Mouse (Mus musculus): ENCODE measurements around the gene Tlr12.
"Not testable (repeated sequence)": the region's sequence is repeated elsewhere in the genome, so short reads cannot be mapped to it uniquely, and the experiment has no call there.

Gene Tlr12

DNA sequence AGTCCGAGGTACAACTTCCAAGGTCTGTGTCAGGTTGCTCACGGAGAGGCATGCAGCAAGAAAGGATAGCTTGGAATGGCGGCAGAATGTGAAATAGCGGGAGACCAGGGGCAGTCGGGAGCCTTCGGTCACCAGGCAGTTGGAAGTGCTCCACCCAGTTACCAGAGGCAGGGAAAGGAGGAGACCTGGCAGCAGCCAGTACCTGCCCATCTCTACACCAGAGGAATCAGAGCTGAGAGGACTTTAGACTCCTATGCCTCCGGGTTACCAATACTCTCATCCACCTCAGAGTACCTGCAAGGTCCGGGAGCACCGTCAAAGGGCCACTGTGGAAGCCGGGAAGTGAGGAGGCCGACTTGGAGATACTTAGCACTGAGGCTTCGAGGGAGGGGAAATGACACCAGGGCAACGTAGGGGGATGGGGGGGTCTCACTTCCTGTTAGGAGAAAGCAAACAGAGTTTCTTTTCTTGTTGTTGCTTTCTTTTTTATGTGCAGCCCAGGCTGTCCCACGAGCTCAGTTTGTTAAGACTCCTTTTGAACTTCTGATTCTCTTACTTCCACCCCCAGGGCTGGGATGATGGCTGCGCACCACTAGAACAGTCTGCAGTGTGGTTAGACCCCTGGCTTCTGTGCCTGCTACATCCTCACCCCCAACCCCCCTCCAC is at the start of gene Tlr12:
Tlr12 (minus strand) TSS at position 374 of the 666 bp plus-strand sequence.
- no peak for DNase-seq

DNA sequence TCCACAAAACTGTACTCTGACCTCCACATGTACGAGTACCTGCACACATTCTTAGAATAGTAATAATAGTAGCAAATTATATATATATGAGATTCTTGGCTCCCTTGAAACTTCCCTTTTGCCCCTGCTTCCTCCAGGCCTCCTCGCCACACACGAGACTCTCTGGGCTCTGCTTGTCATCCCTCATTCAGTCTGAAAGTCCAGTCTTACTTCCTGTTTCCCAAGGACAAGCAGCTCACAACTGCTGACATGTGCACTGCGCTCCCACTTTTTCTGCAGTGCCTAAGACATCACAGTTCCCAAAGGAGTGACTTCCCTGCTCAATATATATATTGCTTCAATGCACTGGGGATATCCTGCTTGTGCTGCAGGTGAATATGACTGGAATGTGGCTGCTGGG is 48.8 kb upstream of the Tlr12 start:
- not testable (repeated sequence) for DNase-seq

DNA sequence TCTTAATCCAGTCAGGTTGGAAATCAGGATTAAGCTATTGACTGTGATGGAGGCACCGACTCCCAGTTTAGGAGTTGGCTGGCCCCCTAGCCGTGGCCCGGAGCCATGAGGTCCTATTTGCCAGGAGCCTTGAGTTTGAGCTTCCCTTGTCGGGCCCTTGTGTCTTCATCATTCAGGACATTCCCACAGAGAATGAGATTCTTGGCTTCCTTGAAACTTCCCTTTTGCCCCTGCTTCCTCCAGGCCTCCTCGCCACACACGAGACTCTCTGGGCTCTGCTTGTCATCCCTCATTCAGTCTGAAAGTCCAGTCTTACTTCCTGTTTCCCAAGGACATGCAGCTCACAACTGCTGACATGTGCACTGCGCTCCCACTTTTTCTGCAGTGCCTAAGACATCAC is 47.9 kb upstream of the Tlr12 start:
- DNase-seq: not testable (repeated sequence)

DNA sequence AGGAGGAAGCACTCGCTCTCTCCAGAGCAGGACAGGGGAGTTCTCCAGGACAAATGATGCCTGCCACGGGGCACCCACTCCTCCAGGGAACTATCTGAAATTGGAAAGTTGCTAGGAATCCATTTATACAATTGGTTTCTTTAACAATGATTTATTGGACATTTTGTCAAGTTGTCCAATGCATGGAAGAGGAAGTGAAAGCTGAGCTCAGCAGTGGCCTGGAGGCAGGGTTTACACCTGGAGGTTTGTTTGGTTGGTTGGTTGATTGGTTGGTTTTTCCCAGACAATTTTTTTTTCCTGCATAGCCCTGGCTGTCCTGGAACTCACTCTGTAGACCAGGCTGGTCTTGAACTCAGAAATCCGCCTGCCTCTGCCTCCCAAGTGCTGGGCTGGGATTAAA is 45.6 kb upstream of the Tlr12 start:
- DNase-seq: no peak

DNA sequence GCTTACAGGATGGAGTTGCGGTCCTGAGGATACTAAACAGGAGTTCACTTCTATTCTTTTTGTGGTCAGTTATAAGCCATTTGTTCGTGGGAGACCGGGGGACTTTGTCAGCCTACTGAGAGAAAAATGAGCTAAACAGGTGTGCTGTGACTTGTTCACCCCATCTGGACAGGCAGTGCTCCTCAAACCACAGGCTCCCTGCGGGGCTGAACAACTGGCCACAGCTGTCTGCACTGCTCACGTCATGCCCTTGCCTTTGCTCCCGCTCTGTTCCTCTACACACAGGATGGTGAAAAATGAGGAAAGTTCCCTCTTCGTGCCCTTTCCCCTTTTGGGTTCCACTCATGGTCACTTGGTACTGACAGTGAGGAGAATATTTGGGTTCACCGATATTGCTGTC is 42.6 kb upstream of the Tlr12 start:
- DNase-seq: no peak

DNA sequence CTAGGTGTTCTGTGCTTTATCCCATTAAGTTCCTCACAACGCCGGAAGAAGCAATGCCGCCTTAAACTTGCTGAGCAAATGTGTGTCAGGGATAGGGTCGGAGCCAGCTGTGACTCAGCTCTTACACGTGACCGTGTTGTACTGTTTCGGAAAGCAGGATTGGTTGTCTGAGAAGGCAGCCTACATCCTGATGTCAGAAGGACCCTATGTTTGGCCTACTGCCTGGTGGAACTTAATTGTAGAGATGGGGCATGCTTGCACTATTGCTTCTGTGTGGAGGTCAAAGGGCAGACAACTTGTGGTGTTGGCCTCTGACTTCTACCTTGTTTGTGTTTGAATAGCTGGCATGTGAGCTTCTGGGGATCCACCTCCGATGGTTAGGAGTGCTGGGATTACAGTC is 41.8 kb upstream of the Tlr12 start:
- no peak for DNase-seq

DNA sequence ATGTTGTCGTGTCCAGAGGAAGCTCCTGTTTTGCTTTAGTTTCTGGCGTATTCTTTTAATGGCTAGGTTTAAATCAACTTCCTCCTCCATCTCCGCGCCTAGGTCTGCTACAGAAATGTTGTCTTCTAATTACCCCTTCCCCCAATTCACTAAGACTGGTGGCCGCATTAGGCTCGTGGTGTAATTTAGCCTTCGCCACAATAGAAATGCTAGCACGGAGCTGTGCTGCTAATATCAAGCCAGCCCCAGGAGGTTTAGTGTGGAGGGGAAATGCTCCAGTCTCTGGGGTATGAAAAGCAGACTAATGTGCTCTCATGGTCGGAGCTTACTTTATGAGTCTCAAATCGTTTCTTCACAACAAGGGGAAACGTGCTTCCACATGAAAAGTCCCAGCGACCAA is 37.0 kb upstream of the Tlr12 start:
- no peak for DNase-seq

DNA sequence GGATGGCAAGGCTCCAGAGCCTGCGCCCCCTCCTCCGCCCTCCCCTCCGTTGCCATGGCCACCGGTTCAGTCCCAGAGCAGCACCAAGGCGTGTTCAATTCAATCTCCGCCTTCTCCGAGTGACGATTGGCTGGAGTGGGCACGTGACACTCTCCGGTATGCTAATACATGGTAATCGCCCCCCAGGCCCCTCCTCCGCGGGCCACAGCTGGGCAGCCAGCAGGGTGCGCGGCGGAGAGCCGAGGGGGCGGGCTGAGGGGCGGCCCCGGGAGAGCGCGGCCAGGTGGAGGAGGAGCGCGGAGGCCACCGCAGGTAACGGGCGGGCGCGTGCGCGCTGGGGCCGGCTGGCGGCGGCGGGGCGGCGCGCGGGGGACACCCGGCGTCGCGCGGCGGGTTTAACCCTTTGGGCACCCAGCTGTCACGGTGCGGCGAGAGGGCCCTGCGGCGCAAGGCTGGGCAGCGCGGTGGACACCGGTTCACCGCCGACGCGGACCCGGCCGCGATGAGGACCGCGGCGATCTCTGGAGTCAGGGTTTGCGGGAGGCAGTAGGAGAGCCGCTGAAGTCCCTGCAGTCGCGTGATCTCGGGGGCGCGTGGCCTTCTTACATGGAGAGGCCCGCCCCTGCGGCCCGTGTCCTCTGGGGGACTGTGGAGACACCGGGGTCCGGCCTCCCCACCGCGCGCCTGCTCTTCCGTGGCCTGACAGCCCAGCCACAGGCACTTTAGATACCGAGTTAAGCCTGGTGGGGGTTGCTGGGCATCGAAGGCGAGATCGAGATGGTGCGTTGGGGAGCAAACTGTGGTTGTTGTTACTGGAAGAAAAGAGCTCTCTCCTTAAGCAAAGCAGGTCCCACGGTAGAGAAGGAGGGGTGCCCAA is 36.3 kb upstream of the Tlr12 start, which contains the start of gene Phc2:
Phc2 (plus strand) TSS at position 198 of the 877 bp plus-strand sequence.
- peak; percentile 91 for DNase-seq

DNA sequence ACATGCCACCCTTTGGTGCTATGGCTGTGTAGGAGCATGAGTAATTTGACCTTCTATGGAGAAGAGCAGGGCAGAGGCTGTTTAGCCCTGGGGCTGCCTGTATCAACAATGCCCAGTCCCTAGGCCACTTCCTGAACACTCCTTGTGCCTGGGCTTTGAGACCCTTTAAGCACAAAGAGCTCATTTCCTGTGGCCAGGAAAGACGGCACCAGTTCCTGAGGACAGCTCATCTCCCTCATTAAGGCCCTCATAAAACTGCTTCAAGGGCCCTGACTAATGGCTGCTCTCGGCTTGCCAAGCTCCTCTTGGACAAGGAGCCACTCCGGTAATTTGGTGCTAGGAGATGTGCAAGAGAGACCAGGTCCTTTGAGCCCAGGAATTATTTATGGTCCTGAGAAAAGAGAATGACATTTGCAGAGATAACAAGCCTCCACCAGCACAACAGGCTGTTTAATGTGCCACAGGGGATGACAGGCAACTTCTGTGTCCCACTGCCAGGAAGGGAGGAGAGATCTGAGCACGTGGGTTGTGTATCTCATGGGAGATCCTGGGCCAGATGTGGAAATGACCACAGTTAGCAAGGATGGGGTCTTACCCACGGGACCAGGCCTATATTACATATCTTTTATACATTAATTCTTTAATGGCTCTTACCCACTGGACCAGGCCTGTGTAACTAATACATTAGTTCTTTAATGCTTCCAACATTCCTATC is 34.3 kb upstream of the Tlr12 start:
- no peak for DNase-seq

DNA sequence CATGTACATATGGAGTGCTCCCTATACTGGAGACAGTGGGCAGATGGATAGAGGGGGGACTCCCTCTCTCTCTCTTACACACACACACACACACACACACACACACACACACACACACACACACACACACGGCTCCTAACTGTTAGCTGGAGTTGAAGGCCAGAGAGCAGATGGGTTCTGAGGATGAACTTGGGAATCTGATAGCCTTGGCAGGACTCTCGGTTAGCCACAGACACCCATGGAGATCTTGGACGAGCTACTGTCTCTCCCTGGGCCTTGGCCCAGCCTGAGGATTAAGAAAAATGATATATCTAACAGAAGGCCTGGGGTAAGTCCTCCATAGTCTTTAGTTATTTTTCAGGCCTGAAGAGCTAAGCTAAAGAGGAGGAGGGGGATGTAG is 33.1 kb upstream of the Tlr12 start:
- no peak for DNase-seq

DNA sequence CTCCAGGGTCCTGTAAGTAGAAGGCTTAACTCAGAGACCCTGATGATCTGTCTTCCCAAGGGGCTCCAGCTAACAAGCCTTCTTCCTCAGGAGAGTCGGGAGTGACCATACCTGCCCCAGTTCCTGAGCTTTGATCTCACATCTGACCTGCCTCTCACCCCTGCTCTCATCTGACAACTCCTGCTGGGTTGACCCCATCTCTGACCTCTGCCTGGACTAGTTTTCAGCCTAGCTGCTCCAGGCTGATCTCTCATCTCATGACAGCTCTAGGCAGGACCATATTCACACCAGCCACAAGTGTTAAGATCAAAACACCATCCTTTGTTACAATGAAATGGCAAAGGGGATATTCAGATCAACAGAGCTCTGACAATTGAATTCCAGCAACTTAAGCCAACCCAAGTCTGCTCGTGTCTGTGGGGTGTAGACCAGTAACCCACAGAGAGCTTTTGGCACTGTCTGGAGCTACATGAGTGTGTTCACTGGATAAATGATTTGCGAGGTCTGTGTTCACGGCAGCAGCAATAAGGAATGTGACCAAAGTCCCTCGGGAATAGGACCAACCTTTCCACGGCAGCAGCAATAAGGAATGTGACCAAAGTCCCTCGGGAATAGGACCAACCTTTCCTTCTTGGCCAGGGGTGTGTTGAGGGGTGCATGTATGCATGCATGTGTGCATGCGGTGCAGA is 30.3 kb upstream of the Tlr12 start:
- no peak for DNase-seq

DNA sequence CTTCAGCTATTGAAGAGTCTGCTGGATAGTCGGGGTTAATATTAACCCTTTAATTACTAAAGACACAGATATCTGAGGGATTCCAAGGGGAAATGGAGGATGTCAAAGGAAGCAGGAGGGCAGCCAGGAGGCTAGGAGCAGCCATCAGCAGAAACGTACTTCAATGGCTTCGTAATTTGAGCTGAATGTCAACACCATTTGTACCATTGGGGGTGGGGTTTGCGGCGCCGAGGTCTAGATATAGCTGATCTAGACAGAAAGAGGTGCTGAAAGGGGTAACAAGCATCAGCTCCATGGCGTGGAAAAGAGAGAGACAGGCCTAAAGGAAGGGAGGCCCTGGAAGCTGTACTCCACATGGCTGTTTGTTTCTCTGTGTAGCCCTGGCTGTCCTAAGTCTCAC is 28.3 kb upstream of the Tlr12 start:
- DNase-seq: no peak

DNA sequence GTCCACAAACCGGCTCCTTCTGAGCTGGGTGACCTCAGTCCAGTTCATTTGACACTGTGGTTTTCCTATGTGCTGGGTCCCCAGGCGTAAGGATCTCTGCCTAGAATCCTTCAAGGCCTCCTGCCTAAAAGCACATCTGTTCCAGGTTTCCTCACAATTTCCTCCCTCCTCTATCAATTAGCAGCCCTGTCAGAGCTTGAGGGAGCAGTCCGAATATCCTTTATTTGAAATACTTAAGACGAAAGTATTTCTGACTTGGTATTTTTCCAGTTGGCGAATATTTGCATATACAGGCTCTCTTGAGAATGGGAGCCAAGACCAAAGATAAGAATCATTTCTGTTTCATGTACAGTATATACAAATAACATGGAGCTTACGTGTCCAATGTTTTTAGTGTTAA is 27.5 kb upstream of the Tlr12 start:
- DNase-seq: no peak

DNA sequence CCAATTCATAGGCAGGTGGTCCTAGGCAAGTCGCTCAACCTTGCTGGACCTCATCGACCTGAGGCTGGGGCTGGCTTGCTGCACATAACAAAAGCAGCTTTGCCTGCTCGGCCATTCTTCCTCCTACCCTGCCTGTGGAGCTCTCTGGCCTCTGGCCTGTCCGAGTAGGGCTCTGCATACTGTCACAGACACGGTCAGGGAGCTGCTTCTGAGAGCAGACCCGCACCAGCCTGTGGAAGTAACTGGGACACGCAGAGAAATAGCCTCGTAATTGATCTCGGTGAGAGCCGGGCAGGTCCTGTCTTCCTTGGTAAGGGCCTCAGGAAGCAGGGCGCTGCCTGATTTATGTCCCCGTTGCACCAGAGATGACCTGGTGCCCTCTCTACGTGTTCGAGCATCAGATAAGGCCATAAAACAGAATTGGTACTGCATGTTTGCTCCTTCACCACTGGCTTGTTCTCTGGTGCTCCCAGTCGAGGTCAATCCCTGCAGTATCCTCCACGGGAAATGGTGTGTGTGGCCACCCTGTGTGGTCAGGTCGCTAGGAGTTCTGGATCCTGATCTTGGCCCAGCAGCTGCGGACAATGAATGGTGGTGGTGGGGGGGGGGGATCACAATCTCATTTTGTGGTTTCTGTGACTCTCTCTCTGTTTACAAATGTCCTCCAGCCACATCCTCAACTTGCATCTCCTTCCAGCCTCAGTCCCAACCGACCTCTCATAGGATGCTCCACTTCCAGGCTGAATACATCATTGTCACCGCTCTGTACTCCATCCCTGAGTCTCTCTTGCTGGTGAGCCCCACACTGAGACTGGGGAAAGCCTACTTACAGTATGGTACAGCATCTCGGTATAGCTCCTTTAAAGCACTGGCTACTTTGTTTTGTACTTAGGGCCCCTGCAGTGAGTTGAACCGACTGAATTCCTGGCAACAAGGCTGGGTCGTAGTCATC is 23.6 kb upstream of the Tlr12 start:
- no peak for DNase-seq

DNA sequence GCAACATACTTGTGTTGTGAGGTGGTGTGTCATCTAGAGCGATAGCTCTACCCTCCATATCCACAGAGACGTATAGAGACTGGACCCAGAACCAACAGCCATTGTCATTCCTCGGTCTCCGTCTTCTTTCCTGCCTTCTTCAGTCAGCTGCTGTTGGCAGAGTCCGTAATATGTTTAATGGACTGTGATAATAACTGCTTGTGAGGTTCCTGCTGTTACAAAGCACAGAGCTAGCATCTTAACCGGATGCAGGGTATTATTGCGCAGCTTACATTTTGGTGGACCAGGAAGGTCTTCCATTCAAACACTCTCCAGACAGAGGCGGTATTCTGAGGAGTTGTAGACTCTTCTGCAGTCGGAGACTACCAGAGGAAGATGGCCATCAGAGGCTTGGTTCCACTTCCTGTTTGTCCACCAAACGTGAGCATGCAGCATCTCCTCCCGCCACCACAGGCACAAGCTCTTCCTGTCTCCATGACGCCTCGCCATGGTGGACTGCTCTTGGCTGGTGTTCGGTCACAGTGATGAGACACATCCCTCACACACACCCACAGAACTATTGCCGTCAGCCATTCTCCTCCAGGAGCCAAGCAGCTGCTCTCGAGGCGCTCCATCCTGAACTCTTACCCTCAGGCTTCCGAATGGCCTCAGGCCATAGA is 20.0 kb upstream of the Tlr12 start:
- no peak for DNase-seq

DNA sequence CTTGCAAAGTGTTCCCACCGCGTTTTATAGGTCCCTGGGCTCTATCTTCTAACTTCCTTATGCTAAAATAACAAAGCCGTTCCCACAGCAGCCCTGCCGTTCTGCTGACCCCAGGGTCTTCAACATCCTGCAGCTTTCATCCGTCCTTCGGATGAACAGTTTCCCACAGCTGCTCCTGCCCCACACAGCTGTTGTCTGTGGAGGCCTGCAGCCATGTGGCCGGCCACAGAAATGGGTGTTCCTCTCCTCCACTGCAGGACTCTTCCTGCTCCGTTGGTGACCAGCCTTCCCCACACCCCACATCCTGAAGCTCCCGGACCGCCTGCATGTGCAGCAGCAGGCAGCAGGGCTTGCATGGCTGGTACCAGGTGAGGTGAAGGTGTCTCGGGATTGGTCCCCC is 18.8 kb upstream of the Tlr12 start:
- DNase-seq: no peak

DNA sequence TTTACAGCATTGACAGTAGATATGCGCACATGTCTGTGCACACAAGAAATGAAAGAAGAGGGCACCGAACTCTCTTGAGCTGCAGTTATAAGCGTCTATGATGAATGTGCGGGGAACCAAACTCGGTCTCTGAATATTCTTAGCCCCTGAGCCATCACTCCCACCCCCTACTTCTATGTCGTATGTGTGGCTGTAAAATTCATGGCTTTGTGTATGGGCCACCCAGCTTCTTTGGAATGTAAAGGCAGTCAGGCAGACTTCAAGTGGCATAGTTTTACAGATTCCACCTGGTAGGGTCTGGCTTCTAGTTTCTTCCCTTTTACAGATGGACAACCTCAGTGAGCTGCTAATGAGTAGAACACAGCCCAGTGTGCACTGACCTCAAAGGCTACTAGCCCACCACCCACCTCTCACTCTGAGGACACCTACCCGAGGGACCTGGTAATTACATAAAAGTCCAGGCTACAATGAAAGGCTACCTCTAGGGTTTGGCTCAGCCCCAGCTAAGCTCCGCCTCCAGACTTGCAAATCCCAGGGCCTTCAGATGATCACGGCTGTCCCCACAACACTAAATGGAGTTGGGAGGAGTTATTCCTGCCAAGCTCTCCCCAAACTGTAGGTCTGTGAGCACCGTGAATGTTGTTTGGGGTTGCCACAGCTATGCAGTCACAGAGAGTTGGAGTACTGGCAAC is 17.6 kb upstream of the Tlr12 start:
- no peak for DNase-seq

DNA sequence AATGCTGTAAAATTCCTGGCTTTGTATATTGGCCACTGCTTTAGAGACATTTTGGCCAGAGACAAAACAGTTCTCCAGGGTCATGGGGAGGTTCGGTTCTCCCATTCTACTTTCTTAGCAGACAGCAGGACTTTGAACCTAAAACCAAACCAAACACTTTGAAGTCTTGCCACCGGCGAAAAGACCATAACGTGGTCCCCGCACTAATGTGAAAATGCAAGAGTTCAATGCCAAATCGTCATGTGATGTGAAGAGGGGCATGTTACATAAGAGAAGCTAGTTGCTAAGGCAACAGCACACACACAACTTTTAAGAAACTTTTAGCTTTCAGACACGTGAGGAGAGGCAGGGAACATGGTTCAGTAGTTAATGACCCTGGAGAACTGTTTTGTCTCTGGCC is 17.0 kb upstream of the Tlr12 start:
- no peak for DNase-seq

DNA sequence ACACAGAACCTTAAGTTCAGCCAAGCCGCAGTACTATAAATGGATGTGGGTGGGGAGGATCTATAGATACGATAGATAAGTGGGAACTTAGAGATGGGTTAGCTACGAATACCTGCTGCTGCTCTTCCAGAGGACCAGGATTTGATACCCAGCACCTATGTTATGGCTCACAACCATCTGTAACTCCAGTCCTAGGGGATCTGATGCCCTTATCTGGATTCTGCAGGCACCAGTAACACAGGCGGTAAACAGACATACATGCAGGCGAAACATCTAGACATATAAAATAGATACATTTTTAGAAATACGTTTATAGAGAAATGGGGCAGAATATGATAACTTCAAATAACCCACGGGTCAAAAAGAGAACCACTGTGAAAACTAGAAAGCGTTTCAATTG is 2.7 kb upstream of the Tlr12 start:
- DNase-seq: no peak

DNA sequence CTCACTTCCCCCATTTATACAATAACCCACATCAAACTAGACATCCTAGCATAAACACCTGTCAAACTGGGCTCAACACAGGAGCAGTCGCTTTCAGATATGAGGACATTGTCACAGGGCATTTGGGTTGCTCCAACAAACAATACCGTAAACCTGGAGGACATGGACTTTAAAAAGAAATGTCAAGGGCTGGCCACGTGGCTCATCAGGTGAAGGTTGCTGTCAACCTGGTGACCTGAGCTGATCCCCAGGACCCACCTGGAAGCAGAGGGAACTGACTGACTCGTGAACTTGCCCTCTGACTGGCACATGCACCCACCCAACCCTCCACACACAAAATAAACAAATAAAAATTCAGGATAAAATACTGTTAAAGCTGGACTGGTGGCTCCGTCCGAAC is 2.2 kb upstream of the Tlr12 start:
- DNase-seq: no peak

DNA sequence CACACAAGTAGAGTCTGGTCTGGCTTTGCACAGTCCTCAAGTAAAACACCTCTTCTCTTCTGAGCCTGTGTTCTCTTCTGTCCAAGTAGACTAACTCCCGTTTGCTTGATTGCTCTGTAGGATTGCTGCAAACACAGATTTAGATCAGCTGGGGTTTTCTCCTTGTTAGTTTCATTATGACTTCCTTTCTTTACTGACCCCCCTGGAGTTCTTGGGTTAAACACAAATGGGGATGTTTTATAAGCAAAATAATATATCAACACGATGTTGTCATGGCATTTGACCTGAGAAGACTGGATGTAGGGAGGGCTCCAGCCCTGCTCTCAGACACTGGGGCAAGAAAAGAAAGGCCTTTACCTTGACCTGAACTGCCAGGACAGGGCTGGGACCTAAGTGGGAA is 544 bp upstream of the Tlr12 start:
- DNase-seq: no peak

Measured in right cerebral cortex, postnatal 4 days (tissue).